Mouse (Mus musculus) liver, embryonic 14.5 days (tissue): ENCODE results near the gene Mmgt2.

ENCODE experiments used
- CTCF ChIP-seq: IDR thresholded peaks from 2 replicates; pipeline ENCODE4 v1.5.1; 2016; ENCODE audit warnings: antibody characterized with exemption, low read depth, control low read depth
- EP300 ChIP-seq: IDR thresholded peaks from 2 replicates; pipeline ENCODE4 v1.6.1; 2016; ENCODE audit warnings: antibody characterized with exemption, low read depth

- TF ChIP-seq CTCF (no peak), EP300 (no peak)
These were observed 11.1 kb upstream of the Mmgt2 start for GRCm38 (mm10) chr11:62637401-62637800.
